Mouse (Mus musculus) bone marrow, adult 2 months (tissue): Measurements from ENCODE around the gene Pawr. TPM values are rescaled to one million over a fixed set of nuclear protein-coding genes. Genes with fewer than 3 reads are reported as not detected.

Experiments
- H3K27ac ChIP-seq: fragments of 200-500 bp; 2 replicates; pipeline ENCODE4 v1.5.1; 2012; ENCODE audit warnings: low read depth, mild to moderate bottlenecking, control low read depth, inconsistent platforms, low read length; ENCODE audit not compliant: control insufficient read depth, poor library complexity, insufficient read depth
- H3K4me1 ChIP-seq: fragments of 200-500 bp; 2 replicates; pipeline ENCODE4 v1.6.1; 2011; ENCODE audit warnings: low read length; ENCODE audit not compliant: control insufficient read depth, insufficient read depth
- H3K4me3 ChIP-seq: fragments of 200-500 bp; replicated peaks from 2 replicates; pipeline ENCODE3; 2011; ENCODE audit warnings: mild to moderate bottlenecking, low read depth, low read length, control low read depth; ENCODE audit not compliant: control insufficient read depth
- CTCF ChIP-seq: fragments of 200-500 bp; IDR thresholded peaks from 2 replicates; pipeline ENCODE4 v1.5.1; 2011; ENCODE audit warnings: low read length, control low read depth; ENCODE audit not compliant: control insufficient read depth, insufficient read depth
- POLR2A ChIP-seq: fragments of 200-500 bp; IDR thresholded peaks from 2 replicates; pipeline ENCODE4 v1.6.1; 2011; ENCODE audit warnings: low read depth, mild to moderate bottlenecking, control low read depth, low read length, borderline replicate concordance; ENCODE audit not compliant: control insufficient read depth
- WGBS: fragments of 180-500 bp; shearing (Covaris S2); methylation state at CpG from one replicate; pipeline ENCODE4 v1.1.7; 2018; 5-methylcytosine and 5-hydroxymethylcytosine counted together
- polyA plus RNA-seq: library from polyadenylated mRNA; stranded (reverse); fragments of >200 nt; gene quantifications from 2 replicates; pipeline ENCODE4 v1.2.4, GENCODE M21; 2011; ENCODE audit warnings: low replicate concordance; ENCODE audit not compliant: missing spikeins, insufficient read depth, insufficient read length

The Pawr gene
- polyA plus RNA-seq, 1 experiment: 6.8 TPM

GRCm38 (mm10) chr10:108354726-108355391 is 22.9 kb downstream of the Pawr start:
- TF ChIP-seq POLR2A: no peak
- no peak for TF ChIP-seq CTCF
- WGBS: 86% methylated on average over 10 of the region's 10 CpGs
- H3K4me3 ChIP-seq: no peak overlapping the region

GRCm38 (mm10) chr10:108355392-108355775 is 23.5 kb downstream of the Pawr start:
- no peaks in the 10 kb centered on the region for H3K4me1 ChIP-seq
- no peak for TF ChIP-seq POLR2A
- TF ChIP-seq CTCF: no peak
- no peak overlapping the region for H3K4me3 ChIP-seq
- 88% methylated on average over 3 of the region's 3 CpGs for WGBS
- H3K27ac ChIP-seq: no peak overlapping the region

More at GRCm38 (mm10) chr10:108354726-108355391, 22.9 kb downstream of the Pawr start:
- Histone ChIP-seq H3K27ac (no peak overlapping the region), H3K4me1 (no peaks in the 10 kb centered on the region)

GRCm38 (mm10) chr10:108356601-108357187 is 24.8 kb downstream of the Pawr start:
- Histone ChIP-seq H3K4me1 (no peaks in the 10 kb centered on the region), H3K27ac (no peak overlapping the region), H3K4me3 (no peak overlapping the region)
- 86% methylated on average over 12 of the region's 12 CpGs for WGBS
- TF ChIP-seq POLR2A (no peak), CTCF (no peak)

GRCm38 (mm10) chr10:108359974-108360373 is 28.1 kb downstream of the Pawr start:
- Histone ChIP-seq H3K27ac (no peak overlapping the region), H3K4me3 (no peak overlapping the region), H3K4me1 (no peaks in the 10 kb centered on the region)
- whole genome bisulfite sequencing: 69% methylated on average over 16 of the region's 16 CpGs
- TF ChIP-seq CTCF: no peak
- no peak for TF ChIP-seq POLR2A

- Histone ChIP-seq H3K4me3 (no peak overlapping the region), H3K27ac (no peak overlapping the region), H3K4me1 (no peaks in the 10 kb centered on the region)
- TF ChIP-seq CTCF (no peak), POLR2A (no peak)
- WGBS: 76% methylated on average over 6 of the region's 6 CpGs
Measured at GRCm38 (mm10) chr10:108360801-108361200, 28.9 kb downstream of the Pawr start.

GRCm38 (mm10) chr10:108361419-108362155 is 29.7 kb downstream of the Pawr start:
- H3K4me1 ChIP-seq: no peaks in the 10 kb centered on the region
- no peak overlapping the region for H3K27ac ChIP-seq
- no peak for TF ChIP-seq CTCF
- no peak for TF ChIP-seq POLR2A
- H3K4me3 ChIP-seq: no peak overlapping the region
- 81% methylated on average over 9 of the region's 9 CpGs for WGBS

- 82% methylated on average over 9 of the region's 9 CpGs for WGBS
- no peaks in the 10 kb centered on the region for H3K4me1 ChIP-seq
- H3K4me3 ChIP-seq: no peak overlapping the region
- TF ChIP-seq POLR2A (no peak), CTCF (no peak)
- H3K27ac ChIP-seq: no peak overlapping the region
Measured at GRCm38 (mm10) chr10:108363932-108364331, 32.0 kb downstream of the Pawr start.
